Mouse (Mus musculus) hindlimb bud, embryonic 11.5 days (tissue): ENCODE measurements around the gene Tbc1d14.

Experiments
- DNase-seq: peaks from one replicate; pipeline ENCODE4 v3.0.0-alpha.2; 2012; ENCODE audit warnings: low read depth, low spot score; ENCODE audit errors: extremely low spot score

The Tbc1d14 gene

DNA sequence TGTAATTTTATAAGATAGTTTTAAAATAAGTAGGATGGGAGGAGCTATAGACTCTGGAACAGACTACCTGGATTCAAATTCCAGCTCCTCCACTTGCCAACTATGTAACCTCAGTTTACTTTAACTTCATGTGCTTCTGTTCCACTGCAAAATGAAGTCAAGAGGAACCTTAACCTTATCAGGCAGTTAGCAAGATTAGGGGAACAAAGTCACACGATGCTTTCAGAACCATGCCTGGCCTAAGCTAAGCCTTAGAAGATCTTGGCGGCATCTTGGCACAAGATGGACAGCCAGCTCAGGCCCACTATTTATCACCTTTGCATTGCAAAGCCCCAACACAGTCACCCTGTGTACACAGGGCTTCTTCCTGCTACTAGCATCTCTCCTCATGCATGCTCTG lies 14.1 kb downstream of the Tbc1d14 start:
- DNase-seq = no peak

DNA sequence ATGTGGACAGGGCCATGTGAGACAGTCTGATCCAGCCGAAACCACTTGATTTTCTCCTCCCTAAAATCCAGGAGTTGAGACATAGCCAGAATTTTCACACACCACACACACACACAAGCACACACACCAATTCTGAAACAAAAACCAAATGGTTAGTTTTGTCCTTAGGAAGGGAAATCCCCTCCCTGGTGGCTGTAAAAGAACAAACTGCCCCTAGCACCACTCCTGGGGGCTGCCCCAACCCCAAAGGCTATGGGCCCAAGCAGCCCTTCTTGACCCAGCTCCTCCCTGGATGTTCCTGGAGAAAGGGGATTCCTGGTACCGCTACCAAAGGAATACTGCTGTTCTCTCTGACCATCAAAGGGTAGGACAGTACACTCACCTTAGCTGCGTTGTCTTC lies 16.6 kb downstream of the Tbc1d14 start:
- DNase-seq = no peak

DNA sequence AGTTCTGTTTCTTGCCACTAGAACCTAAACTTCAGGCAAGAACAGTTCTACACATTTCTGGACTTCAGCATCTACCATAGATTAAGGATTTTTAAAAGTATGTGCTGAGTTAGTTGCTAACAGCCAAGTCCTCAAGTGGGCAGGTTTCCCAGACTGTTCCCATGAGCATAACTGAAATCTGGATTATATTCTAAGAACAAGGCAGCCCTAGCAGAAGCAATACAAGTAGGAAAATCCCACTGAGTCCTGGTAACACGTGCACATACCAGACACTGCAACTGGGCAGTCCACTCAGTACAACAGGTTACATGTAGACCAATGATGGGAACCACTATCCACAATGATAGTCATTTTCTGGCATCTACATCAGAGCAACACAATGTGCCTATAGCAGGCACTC lies 17.3 kb downstream of the Tbc1d14 start:
- no peak for DNase-seq

DNA sequence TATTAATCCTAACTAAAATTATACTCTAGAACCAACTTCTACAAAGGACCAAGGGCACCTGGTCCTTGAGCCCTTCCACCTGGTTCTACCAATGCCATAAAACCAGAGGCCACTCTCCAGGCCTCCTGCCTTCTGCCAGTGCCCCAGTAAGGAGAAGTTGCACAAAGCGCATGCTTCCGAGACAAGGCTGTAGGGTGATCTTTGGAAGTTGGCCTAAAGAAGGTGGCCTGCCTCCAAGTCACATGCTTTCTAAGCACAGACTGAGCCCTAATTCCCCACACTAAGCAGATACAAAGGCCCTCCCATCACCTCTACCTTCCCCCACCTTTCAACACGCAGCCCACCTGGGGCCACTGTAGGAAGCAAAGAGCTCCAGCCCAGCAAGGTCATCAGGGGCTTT lies 17.8 kb downstream of the Tbc1d14 start:
- no peak for DNase-seq

DNA sequence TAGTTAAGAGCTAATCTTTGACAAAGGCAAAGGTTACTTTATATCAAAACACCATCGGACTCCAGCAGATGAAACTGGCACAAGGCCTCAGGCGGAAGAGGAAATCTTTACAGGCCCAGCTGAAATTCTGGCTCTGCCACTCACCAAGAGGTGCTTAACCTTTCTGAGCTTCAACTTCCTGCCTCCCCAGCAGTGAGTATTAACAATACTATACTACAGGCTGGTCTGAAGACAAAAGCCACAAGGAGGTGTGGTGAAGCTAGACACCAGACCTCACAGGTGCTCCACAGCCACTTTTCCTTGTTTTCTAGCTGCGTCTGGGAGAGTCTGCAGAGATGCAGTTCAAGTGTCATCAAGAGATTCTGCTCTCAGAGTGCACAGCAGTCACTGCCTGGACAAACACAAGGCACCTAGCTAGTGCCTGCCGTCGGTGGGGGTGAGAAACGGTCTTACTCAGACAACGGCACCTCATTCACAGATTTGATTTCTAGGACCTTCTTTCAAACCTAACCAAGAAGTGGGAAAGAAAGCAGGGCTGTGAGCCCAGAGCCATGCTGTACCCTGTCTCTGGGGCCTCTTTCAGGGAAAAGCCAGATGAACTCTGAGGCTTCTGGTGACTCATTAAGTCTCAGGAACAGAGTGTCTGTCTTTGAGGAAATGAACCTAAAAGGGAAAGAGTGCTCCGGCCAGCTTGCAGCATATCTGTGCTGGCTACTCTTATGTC lies 18.8 kb downstream of the Tbc1d14 start:
- DNase-seq = no peak

DNA sequence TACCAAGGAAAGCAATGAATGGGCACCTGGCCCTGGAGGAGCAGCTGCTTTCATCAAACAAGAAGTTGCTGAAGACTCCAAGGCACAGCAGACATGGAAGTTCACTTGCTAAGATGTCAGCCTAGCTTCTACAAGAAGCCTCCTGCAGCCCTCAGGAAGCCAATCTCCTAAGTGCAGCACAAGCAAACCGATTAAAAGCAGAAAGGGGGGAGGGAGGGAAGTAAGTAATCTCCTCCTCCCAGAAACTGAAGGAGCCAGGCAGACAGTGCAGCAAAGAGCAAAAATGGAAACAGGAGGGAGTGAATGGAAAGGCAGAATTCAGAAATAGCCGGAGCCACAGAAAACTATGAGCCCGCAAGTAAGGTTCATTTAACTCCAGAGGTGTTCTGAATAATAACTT lies 19.7 kb downstream of the Tbc1d14 start:
- no peak for DNase-seq

DNA sequence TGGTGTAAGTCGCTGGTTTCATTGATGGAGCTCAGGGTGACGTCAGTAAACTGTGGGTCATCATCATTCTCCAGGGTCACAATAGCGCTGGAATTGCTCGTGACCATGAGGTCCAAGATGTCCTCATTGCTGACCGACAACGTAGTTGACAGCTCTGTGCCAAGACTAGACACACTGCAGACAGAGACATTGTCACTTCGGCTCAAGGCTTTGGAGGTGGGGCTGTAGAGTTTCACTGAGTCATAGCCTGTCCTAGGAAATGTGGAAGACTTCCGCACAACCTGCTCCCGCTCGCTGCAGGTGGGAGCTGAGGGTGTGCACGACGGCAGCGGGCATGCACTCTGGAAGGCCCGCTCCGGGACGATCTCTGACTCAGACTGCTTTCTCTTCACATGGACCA lies 21.7 kb downstream of the Tbc1d14 start:
- DNase-seq = no peak

DNA sequence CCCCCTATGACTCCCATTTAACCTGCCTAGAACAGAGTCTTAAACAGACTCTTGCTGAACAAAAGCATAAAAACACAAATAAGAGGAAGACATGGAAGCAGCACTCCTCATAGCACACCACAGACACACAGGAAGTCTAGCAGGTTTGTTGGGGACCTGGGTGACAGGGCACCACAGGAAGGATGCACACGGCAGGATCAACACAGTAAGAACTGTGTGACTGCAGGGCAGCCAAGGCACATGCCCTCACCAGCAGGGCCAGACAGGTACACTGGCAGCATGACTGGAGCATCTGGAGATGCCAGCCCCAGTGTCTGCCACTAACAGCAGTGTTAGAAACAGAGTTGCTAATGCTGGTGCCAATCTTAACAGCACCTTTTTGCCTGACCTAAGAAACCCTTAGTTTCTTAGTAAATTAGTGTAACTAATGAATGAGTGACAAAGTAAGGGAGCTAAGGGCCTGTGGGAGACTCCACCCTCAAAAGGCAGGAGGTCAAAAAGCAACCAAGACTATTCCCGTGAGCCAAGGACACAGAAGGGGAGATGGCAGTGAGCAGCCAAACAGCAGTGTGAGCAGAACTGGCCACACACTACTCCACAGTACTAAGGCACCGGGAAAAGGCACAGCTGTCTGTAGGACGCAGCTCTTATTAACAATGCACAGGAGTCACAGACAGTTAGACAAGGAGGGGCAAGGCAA lies 22.4 kb downstream of the Tbc1d14 start:
- no peak for DNase-seq

DNA sequence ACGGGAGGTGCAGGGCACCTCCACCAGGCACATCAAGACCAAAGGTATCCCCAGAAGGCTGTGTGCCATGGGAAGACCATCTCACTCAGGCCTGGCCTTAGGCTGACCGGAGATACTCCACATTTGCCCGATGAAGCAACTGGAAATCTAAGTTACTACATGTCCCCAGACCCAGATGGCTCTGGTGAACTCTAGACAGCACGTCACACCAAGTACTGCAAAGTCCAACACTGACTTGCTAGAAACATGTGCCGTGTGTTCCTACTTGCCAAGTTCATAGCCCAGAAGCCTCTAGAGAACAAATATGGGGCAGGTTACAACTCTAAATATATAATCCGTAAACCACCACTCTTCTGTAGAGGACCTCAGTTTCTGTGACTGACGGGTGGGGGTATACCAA lies 23.0 kb downstream of the Tbc1d14 start:
- no peak for DNase-seq

DNA sequence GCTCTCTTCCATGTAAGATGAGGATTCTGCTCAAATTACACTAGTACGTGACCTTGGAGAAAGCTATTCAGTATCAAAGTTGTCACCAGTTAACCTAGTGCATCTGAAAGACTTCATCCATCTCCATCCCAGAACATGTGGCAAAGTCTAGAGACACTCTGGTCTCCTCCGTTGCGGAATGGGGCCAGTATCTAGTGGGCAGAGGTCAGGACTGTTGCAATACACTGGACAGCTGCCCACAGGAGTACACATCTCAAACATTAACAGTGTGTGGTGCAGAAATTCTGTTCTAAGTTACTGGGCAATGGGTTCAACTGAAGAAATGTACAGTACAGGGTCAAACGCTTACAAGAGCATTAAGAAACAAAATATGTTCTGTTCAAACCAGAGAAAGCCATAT lies 25.0 kb downstream of the Tbc1d14 start:
- no peak for DNase-seq

DNA sequence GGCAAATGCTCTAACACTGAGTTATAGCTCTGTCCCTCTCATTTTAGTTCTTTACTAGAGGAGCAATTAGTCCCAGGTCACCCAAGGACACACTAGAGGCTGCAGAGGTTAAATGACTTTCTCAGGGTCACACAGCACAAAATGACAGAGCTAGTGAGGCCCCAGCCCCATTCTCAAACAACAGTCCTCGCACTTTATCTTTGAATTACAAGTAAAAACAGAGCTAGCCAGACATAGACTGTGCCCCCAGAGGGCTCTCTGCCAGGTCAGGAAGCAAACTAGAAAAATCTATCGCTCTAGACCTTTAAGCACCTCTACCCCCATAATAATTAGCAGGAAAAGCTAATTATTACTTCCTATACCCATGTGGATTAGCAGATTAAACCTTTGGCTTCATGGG lies 25.4 kb downstream of the Tbc1d14 start:
- DNase-seq = no peak

DNA sequence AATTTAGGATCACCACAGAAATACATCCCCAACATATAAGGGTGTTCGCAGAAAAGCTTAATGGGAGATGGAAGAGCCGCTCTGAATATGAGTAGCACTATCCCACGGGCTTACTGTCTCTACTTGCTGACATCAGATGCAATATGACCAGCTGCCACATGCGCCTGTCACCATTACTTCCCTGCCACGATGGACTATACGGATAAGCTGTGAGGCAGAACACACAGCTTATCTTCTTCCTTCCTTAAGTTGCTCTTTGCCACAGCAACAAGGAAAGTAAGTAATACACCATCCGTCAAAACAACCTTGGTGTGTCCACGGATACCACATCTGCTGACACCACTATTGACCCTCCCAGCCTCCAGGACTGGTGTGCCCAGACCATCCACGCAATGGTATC lies 28.5 kb downstream of the Tbc1d14 start:
- DNase-seq = no peak

DNA sequence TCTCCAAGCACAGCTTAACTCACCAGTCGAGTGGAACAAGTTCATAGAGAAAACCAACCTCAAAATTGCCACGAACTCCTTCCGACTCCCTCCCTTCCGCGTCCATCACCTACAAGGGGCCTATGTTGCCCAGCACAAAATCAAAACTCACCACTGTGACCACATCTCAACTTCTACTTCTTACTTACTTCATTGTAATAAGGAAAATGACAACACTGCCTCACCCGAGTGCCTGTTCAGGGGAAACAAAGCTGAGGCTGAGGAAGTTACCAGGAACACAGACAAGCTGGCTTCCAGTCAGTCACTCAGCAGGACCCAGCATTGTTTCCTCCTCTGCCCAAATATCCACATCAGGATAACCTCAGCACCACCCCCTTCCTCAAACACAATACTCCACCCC lies 29.3 kb downstream of the Tbc1d14 start:
- no peak for DNase-seq

DNA sequence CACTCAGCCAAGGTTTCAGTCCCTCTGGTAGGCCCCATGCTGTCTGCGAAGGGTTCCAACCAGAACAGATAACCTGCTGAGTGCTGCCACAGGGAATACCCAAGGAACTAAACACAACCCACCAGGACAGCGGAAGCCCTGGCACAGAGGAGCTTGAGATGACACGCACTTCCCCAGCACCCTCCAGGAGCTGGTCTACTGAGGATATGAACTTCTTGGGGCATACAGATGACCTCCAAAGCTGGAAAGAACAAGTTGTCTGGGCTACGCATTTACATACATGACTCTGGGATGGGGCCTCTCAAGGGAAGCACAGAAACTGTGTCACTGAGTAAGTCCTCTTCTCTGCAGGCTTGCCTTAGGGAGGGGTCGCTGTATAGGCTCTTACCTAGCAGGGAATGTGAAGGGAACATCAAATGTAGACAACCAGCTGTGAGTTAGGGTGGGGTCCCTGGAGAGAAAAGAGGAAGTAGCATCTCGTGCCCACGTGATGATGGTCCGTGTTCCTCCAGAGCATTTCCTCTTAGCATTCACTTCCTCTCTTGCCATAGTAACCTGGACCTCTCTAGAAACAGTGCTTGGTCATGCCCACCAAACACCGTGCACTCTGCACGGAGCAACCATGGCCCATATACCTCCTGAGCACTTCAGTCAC lies 30.2 kb downstream of the Tbc1d14 start:
- no peak for DNase-seq

DNA sequence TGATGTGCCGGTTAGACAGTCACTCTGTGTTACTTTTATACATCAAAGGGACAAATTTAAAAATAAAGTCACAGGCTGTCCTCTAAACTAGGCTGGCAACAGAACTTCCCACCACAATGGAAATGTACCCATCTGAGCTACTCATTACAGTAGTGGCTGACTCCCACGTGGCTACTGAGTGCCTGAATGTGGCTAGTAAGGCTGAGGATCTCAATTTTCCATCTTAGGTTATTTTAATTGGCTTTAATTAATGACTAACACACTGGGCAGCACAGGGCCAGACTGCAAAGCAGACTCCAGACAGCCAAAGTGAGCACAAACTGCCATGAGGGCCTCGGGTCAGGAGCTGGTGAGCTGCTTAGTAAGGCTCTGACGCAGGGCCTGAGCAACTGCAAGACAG lies 31.6 kb downstream of the Tbc1d14 start:
- no peak for DNase-seq

DNA sequence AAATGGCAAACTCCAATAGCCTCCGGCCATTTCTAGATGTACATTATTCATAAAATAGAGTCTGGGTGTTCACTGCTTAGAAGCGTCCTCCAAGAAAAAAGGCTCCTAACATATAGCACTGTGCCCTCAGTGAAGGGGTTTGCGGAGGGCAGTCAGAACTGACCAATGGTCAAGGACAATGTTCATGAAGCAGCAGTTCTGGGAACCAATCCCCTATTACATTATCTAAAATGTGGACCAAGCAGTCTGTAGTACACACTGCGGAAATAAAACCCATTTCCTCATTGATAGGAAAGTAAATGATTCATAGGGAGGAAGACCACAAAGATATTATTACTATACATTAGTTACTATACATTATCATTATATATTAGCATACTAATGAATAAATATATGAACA lies 32.6 kb downstream of the Tbc1d14 start:
- no peak for DNase-seq

DNA sequence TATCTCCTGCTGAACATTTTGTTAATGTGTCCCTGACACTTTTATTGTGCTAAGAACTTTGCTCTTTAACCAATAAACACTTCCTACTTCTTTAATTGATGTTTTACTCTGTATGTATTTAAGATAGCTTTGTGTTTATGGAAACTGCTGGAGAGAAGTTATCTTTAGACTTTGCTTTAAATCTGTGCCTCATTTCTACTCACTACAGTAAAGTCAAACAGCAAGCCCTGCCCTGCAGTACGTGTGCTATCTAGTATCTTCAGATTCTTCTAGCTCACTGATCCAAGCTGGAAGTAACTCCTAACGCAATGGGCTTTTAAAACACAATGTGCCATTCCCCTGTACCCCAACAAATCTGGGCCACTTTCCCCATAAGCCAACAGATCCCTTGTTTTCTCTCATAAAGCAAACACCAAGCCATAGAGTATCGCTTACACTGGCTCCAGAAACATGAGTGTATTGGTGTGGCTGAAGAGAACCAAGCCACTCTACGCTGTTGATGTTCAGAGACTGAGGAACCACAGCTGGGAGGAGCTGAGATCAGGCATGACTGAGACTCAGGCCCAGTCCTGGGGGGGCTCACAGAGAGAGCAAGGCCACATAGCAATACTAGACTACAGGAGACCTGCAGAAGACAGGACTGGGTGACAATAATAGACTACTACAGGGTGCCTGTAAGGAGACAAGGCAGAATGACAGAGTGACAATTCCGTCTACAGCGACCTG lies 33.4 kb downstream of the Tbc1d14 start:
- no peak for DNase-seq

DNA sequence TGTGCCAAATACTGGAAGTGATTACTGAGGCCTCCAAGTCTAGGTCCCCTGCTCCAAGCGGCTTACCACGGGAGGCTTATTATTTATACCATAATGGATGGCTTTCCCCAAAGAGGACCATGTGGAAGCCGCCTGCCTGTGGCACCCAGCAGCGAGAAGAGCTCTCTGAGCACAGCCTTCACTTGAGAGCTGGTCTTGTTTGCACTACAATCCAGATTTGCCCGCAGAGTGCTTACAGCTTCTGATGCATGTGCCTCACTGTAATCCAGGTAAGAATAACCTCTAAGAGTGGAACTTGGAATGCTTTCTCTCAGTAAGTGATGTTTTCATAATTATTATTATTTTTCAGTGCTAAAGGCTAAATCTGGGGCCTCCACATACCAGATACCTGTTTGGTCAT lies 34.0 kb downstream of the Tbc1d14 start:
- DNase-seq = no peak

DNA sequence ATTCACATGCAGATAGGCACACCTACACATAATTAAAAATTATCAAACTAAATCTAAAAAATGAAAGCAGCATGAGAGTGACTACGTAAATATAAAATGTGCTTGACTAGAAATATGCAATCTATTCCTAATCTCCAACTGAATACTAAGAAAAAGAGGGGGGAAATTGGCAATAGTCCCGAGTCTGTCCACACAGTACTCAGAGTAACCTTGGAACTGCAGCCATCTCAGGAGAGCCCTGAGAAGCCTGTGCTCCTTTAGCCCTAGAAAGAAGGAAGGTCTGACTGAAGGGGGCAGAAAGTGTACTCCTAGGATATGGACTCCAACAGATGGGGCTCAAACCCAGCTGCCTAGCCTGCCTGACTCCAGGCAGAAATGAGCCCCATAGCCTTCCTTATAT lies 34.5 kb downstream of the Tbc1d14 start:
- no peak for DNase-seq

DNA sequence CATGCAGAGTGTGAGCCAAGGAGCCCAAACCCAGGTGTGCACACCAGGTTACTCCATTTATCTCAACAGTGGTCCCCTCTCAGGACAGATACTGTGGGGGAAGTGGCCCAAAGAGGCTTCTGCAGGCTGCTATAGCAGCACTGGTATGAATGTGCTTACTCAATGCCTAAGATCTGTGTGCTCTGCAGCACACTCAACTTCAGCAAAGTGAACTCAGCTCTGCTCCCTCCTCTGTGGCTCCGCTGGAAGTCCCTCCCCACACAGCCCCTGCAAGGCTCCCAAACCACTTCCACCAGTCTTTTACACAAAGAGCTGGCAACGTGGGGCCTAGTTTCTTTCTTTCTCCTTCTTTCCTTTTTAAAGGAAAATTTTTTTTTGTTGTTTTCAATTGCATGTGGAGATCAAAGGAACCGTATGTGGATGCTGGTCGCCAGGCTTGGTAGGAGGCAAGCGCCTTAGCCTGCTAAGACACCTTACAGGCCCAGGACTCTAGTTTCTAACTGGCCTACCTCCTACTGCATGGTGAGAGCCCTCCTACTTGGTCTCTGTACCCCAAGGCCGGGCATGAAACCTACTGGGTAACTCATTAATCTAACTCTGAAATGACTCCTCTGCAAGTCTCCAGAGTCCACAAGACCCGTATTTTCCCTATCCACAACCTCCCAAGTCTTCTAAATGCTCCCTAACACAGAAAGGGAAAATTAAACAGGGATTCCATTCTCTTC lies 35.3 kb downstream of the Tbc1d14 start:
- DNase-seq = no peak

DNA sequence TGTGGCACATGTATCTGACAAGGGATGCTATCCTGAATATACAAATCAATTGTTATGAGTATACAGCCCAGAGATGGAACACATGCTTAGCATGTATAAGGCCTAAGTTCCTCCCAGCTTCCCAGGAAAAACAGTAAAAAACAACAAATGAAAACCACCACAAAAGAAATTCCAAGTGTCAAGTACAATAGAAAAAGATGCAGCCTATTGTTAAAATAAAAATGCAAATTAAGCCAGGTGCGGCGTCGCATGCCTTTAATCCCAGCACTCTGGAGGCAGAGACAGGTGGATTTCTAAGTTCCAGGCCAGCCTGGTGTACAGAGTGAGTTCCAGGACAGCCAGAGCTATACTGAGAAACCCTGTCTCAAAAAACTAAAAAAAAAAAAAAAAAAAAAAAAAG lies 36.2 kb downstream of the Tbc1d14 start:
- DNase-seq = no peak
